Mouse (Mus musculus): ENCODE measurements around the gene Ywhag.

Ywhag gene

GRCm38 (mm10) chr5:135951660-135952059 lies 17.2 kb upstream of the Ywhag start:
- DNase-seq (ENCODE audit: low read depth, low spot score), result no peak

GRCm38 (mm10) chr5:135950710-135951412 lies 16.4 kb upstream of the Ywhag start:
- DNase-seq (ENCODE audit: low read depth, low spot score), result no peak

- no peak for DNase-seq (ENCODE audit: low read depth, low spot score)
These were observed 12.2 kb upstream of the Ywhag start for GRCm38 (mm10) chr5:135946621-135947020.

GRCm38 (mm10) chr5:135945916-135946408 lies 11.5 kb upstream of the Ywhag start:
- no peak for DNase-seq (ENCODE audit: low read depth, low spot score)

- no peak for DNase-seq (ENCODE audit: low read depth, low spot score)
These were observed 8.3 kb upstream of the Ywhag start for GRCm38 (mm10) chr5:135942710-135943109.

GRCm38 (mm10) chr5:135940587-135940986 lies 6.2 kb upstream of the Ywhag start:
- DNase-seq (ENCODE audit: low read depth, low spot score), result no peak

- DNase-seq (ENCODE audit: low read depth, low spot score), result no peak
These were observed 1.3 kb upstream of the Ywhag start for GRCm38 (mm10) chr5:135935641-135936190.

- DNase-seq (ENCODE audit: low read depth, low spot score), result no peak
These were observed 734 bp upstream of the Ywhag start for GRCm38 (mm10) chr5:135935176-135935523.

GRCm38 (mm10) chr5:135933900-135934441 lies 445 bp downstream of the Ywhag start:
- peak; percentile 43 for DNase-seq (ENCODE audit: low read depth, low spot score)

- no peak for DNase-seq (ENCODE audit: low read depth, low spot score)
These were observed 1.1 kb downstream of the Ywhag start for GRCm38 (mm10) chr5:135933222-135933899.

- DNase-seq (ENCODE audit: low read depth, low spot score), result no peak
These were observed 2.1 kb downstream of the Ywhag start for GRCm38 (mm10) chr5:135932359-135932758.

GRCm38 (mm10) chr5:135931526-135931925 lies 2.9 kb downstream of the Ywhag start:
- DNase-seq (ENCODE audit: low read depth, low spot score), result no peak

- no peak for DNase-seq (ENCODE audit: low read depth, low spot score)
These were observed 4.6 kb downstream of the Ywhag start for GRCm38 (mm10) chr5:135929685-135930424.

- DNase-seq (ENCODE audit: low read depth, low spot score), result no peak
These were observed 10.5 kb downstream of the Ywhag start for GRCm38 (mm10) chr5:135923901-135924300.

- DNase-seq (ENCODE audit: low read depth, low spot score), result no peak
These were observed 14.5 kb downstream of the Ywhag start for GRCm38 (mm10) chr5:135919902-135920301.

- no peak for DNase-seq (ENCODE audit: low read depth, low spot score)
These were observed 15.8 kb downstream of the Ywhag start for GRCm38 (mm10) chr5:135918593-135918992.

- no peak for DNase-seq (ENCODE audit: low read depth, low spot score)
These were observed 16.4 kb downstream of the Ywhag start for GRCm38 (mm10) chr5:135918059-135918437.

- DNase-seq (ENCODE audit: low read depth, low spot score), result no peak
These were observed 16.9 kb downstream of the Ywhag start for GRCm38 (mm10) chr5:135917327-135918058.

- DNase-seq (ENCODE audit: low read depth, low spot score), result no peak
These were observed 17.8 kb downstream of the Ywhag start for GRCm38 (mm10) chr5:135916601-135917000.

- DNase-seq (ENCODE audit: low read depth, low spot score), result no peak
These were observed 18.3 kb downstream of the Ywhag start for GRCm38 (mm10) chr5:135916051-135916565.

GRCm38 (mm10) chr5:135914156-135914555 lies 20.3 kb downstream of the Ywhag start:
- DNase-seq (ENCODE audit: low read depth, low spot score), result no peak
